Mouse (Mus musculus) limb, embryonic 15.5 days (tissue): Measurements from ENCODE around the gene Gcgr. TPM values are rescaled to one million over a fixed set of nuclear protein-coding genes. Genes with fewer than 3 reads are reported as not detected.

Source experiments
- ATAC-seq: fragments of 200-750 bp; cut with Nextera tagmentation; 2 replicates; pipeline ENCODE4 v1.8.0; 2017; ENCODE audit warnings: low read depth, moderate TSS enrichment; ENCODE audit not compliant: insufficient number of reproducible peaks, low FRiP score, low TSS enrichment
- H3K27ac ChIP-seq: fragments of 300-500 bp; sonication (generic); 2 replicates; pipeline ENCODE4 v1.5.1; 2015; ENCODE audit warnings: moderate library complexity, mild to moderate bottlenecking, inconsistent platforms
- H3K27me3 ChIP-seq: fragments of 300-500 bp; sonication (generic); 2 replicates; pipeline ENCODE4 v1.6.1; 2015; ENCODE audit warnings: inconsistent platforms
- H3K36me3 ChIP-seq: fragments of 300-500 bp; sonication (generic); 2 replicates; pipeline ENCODE4 v1.6.1; 2015; ENCODE audit warnings: inconsistent platforms
- H3K4me1 ChIP-seq: fragments of 300-500 bp; sonication (generic); 2 replicates; pipeline ENCODE4 v1.6.1; 2015; ENCODE audit warnings: inconsistent platforms
- H3K4me2 ChIP-seq: fragments of 300-500 bp; sonication (generic); 2 replicates; pipeline ENCODE4 v1.6.1; 2015; ENCODE audit warnings: mild to moderate bottlenecking, inconsistent platforms
- H3K4me3 ChIP-seq: fragments of 300-500 bp; sonication (generic); 2 replicates; pipeline ENCODE4 v1.5.1; 2015; ENCODE audit warnings: mild to moderate bottlenecking, inconsistent platforms
- H3K9ac ChIP-seq: fragments of 300-500 bp; sonication (generic); 2 replicates; pipeline ENCODE4 v1.6.1; 2015; ENCODE audit warnings: inconsistent platforms
- H3K9me3 ChIP-seq: fragments of 300-500 bp; sonication (generic); 2 replicates; pipeline ENCODE4 v1.6.1; 2016; ENCODE audit warnings: inconsistent platforms
- WGBS: fragments of 180-500 bp; shearing (Covaris S2); methylation state at CpG from one replicate; pipeline ENCODE4 v1.1.7; 2015; 5-methylcytosine and 5-hydroxymethylcytosine counted together
- polyA plus RNA-seq: library from polyadenylated mRNA; unstranded; fragments of >200 nt; fragmentation: Nextera tagmentation; extraction: Ambion mirVana; gene quantifications from 2 replicates; pipeline ENCODE4 v1.2.1, GENCODE M21; 2015

Gcgr gene
- polyA plus RNA-seq, 1 experiment from 2014 or later: 4.4 TPM

- H3K27me3 ChIP-seq: 0 out of 2 replicates have a peak, but pooled peaks cover 3% of the 10 kb centered on the region
- H3K27ac ChIP-seq: no peak overlapping the region
- no peak for ATAC-seq
- no peaks in the 10 kb centered on the region for H3K9me3 ChIP-seq
- no peak overlapping the region for H3K4me2 ChIP-seq
- no peak overlapping the region for H3K4me3 ChIP-seq
- no peak overlapping the region for H3K9ac ChIP-seq
- H3K36me3 ChIP-seq: no peaks in the 10 kb centered on the region
- H3K4me1 ChIP-seq: peaks cover 21% of the 10 kb centered on the region
- 87% methylated on average over 8 of the region's 8 CpGs for WGBS
Observed at GRCm38 (mm10) chr11:120522581-120522980, 7.9 kb upstream of the Gcgr start.

GRCm38 (mm10) chr11:120525959-120526358 is 4.5 kb upstream of the Gcgr start:
- H3K4me2 ChIP-seq: no peak overlapping the region
- 85% methylated on average over 2 of the region's 2 CpGs for WGBS
- H3K27me3 ChIP-seq: peaks cover 37% of the 10 kb centered on the region
- H3K9ac ChIP-seq: no peak overlapping the region
- H3K9me3 ChIP-seq: no peaks in the 10 kb centered on the region
- no peak for ATAC-seq
- H3K36me3 ChIP-seq: no peaks in the 10 kb centered on the region
- H3K4me1 ChIP-seq: peaks cover 8% of the 10 kb centered on the region
- H3K27ac ChIP-seq: no peak overlapping the region
- H3K4me3 ChIP-seq: no peak overlapping the region

- Histone ChIP-seq H3K9me3 (no peaks in the 10 kb centered on the region), H3K4me1 (peaks cover 12% of the 10 kb centered on the region), H3K4me2 (no peak overlapping the region), H3K27me3 (peaks cover 54% of the 10 kb centered on the region), H3K36me3 (no peaks in the 10 kb centered on the region), H3K9ac (no peak overlapping the region), H3K4me3 (no peak overlapping the region), H3K27ac (no peak overlapping the region)
- WGBS: 73% methylated on average over 9 of the region's 9 CpGs
- ATAC-seq: no peak
Observed at GRCm38 (mm10) chr11:120527690-120528354, 2.7 kb upstream of the Gcgr start.

GRCm38 (mm10) chr11:120528903-120529302 is 1.6 kb upstream of the Gcgr start:
- Histone ChIP-seq H3K4me1 (peaks cover 12% of the 10 kb centered on the region), H3K27ac (no peak overlapping the region), H3K9ac (no peak overlapping the region), H3K9me3 (no peaks in the 10 kb centered on the region), H3K36me3 (no peaks in the 10 kb centered on the region), H3K4me2 (no peak overlapping the region), H3K27me3 (peaks cover 64% of the 10 kb centered on the region), H3K4me3 (no peak overlapping the region)
- ATAC-seq: no peak
- WGBS: 61% methylated on average over 4 of the region's 4 CpGs

GRCm38 (mm10) chr11:120531646-120532045 is 1.1 kb downstream of the Gcgr start:
- Histone ChIP-seq H3K9me3 (no peaks in the 10 kb centered on the region), H3K27ac (no peak overlapping the region), H3K36me3 (no peaks in the 10 kb centered on the region), H3K4me2 (no peak overlapping the region), H3K4me1 (peaks cover 15% of the 10 kb centered on the region), H3K27me3 (peaks cover 71% of the 10 kb centered on the region), H3K9ac (no peak overlapping the region), H3K4me3 (no peak overlapping the region)
- WGBS: 28% methylated on average over 9 of the region's 9 CpGs
- no peak for ATAC-seq

- ATAC-seq: no peak
- Histone ChIP-seq H3K9me3 (no peaks in the 10 kb centered on the region), H3K36me3 (no peaks in the 10 kb centered on the region), H3K27me3 (peaks cover 53% of the 10 kb centered on the region), H3K4me3 (no peak overlapping the region), H3K27ac (no peak overlapping the region), H3K4me2 (no peak overlapping the region), H3K4me1 (peaks cover 25% of the 10 kb centered on the region), H3K9ac (no peak overlapping the region)
- 79% methylated on average over 8 of the region's 8 CpGs for WGBS
Observed at GRCm38 (mm10) chr11:120534093-120534492, 3.6 kb downstream of the Gcgr start.

GRCm38 (mm10) chr11:120535145-120535544 is 4.6 kb downstream of the Gcgr start:
- Histone ChIP-seq H3K4me2 (no peak overlapping the region), H3K27me3 (peaks cover 43% of the 10 kb centered on the region), H3K4me1 (peaks cover 35% of the 10 kb centered on the region), H3K27ac (peak overlapping the region; percentile 22; the same call in 1 of the 2 replicates), H3K9ac (no peak overlapping the region), H3K9me3 (no peaks in the 10 kb centered on the region), H3K36me3 (no peaks in the 10 kb centered on the region), H3K4me3 (no peak overlapping the region)
- WGBS: 68% methylated on average over 3 of the region's 3 CpGs
- no peak for ATAC-seq

- Histone ChIP-seq H3K4me3 (no peak overlapping the region), H3K27ac (no peak overlapping the region), H3K27me3 (peaks cover 36% of the 10 kb centered on the region), H3K9ac (no peak overlapping the region), H3K36me3 (no peaks in the 10 kb centered on the region), H3K9me3 (no peaks in the 10 kb centered on the region), H3K4me2 (no peak overlapping the region), H3K4me1 (peaks cover 30% of the 10 kb centered on the region)
- ATAC-seq: no peak
- 79% methylated on average over 3 of the region's 3 CpGs for WGBS
Observed at GRCm38 (mm10) chr11:120535804-120536203, 5.3 kb downstream of the Gcgr start.

- H3K27ac ChIP-seq: peak overlapping the region; percentile 60
- 55% methylated on average over 3 of the region's 3 CpGs for WGBS
Observed at GRCm38 (mm10) chr11:120538485-120538884, 8.0 kb downstream of the Gcgr start.

GRCm38 (mm10) chr11:120538955-120539284 is 8.4 kb downstream of the Gcgr start:
- 55% methylated on average over 8 of the region's 8 CpGs for WGBS
- H3K27me3 ChIP-seq: peaks cover 7% of the 10 kb centered on the region
- H3K4me2 ChIP-seq: no peak overlapping the region
- ATAC-seq: no peak
- H3K36me3 ChIP-seq: peaks cover 21% of the 10 kb centered on the region
- no peak overlapping the region for H3K9ac ChIP-seq
- peaks cover 23% of the 10 kb centered on the region for H3K4me1 ChIP-seq
- no peaks in the 10 kb centered on the region for H3K9me3 ChIP-seq
- peak overlapping the region; percentile 60; the same call in 1 of the 2 replicates for H3K27ac ChIP-seq
- H3K4me3 ChIP-seq: no peak overlapping the region

More at GRCm38 (mm10) chr11:120538485-120538884, 8.0 kb downstream of the Gcgr start:
- ATAC-seq: no peak
- Histone ChIP-seq H3K4me2 (no peak overlapping the region), H3K9ac (no peak overlapping the region), H3K36me3 (peaks cover 17% of the 10 kb centered on the region), H3K4me3 (no peak overlapping the region), H3K4me1 (peaks cover 23% of the 10 kb centered on the region), H3K9me3 (no peaks in the 10 kb centered on the region), H3K27me3 (peaks cover 11% of the 10 kb centered on the region)

- Histone ChIP-seq H3K4me3 (no peak overlapping the region), H3K27ac (peak overlapping the region; percentile 60), H3K9ac (no peak overlapping the region), H3K36me3 (peaks cover 27% of the 10 kb centered on the region), H3K27me3 (peaks cover 2% of the 10 kb centered on the region), H3K4me1 (peaks cover 23% of the 10 kb centered on the region), H3K4me2 (no peak overlapping the region), H3K9me3 (no peaks in the 10 kb centered on the region)
- no peak for ATAC-seq
- WGBS: 22% methylated on average over 10 of the region's 10 CpGs
Observed at GRCm38 (mm10) chr11:120539285-120540014, 9.0 kb downstream of the Gcgr start.

GRCm38 (mm10) chr11:120541907-120542306 is 11.4 kb downstream of the Gcgr start:
- 47% methylated on average over 4 of the region's 4 CpGs for WGBS
- H3K4me2 ChIP-seq: no peak overlapping the region
- peaks cover 21% of the 10 kb centered on the region for H3K4me1 ChIP-seq
- no peak overlapping the region for H3K9ac ChIP-seq
- H3K27me3 ChIP-seq: no peaks in the 10 kb centered on the region
- no peaks in the 10 kb centered on the region for H3K9me3 ChIP-seq
- no peak overlapping the region for H3K27ac ChIP-seq
- peaks cover 45% of the 10 kb centered on the region for H3K36me3 ChIP-seq
- no peak overlapping the region for H3K4me3 ChIP-seq
- no peak for ATAC-seq
